Mouse (Mus musculus) monocyte, adult 59 days (primary cell): ENCODE measurements around the gene 4930555G01Rik. TPM values are rescaled to one million over a fixed set of nuclear protein-coding genes. Genes with fewer than 3 reads are reported as not detected.

ENCODE experiments used
- total RNA-seq, 2 experiments: library from RNA; stranded (reverse); gene quantifications; one replicate each; pipeline ENCODE4 v1.2.4; 2023

4930555G01Rik gene
- not detected for total RNA-seq

GRCm38 (mm10) chr14:5050329-5050728, at the start of gene 4930555G01Rik:
TSS of gene 4930555G01Rik (plus strand) at chr14:5050629.

GRCm38 (mm10) chr14:5015591-5015990, 34.8 kb upstream of the 4930555G01Rik start, which contains the start of gene Gm3298:
TSS of gene Gm3298 (plus strand) at chr14:5015891.

GRCm38 (mm10) chr14:5070611-5071490, 20.4 kb downstream of the 4930555G01Rik start, which contains the start of gene Gm8281:
TSS of gene Gm8281 (plus strand) at chr14:5071040.

Other genes with a start within 250 kb of the 4930555G01Rik start
- gene Gm3269, start 212.5 kb upstream of the 4930555G01Rik start, total RNA-seq: not detected
- not detected for gene Gm3264, start 195.1 kb upstream of the 4930555G01Rik start, total RNA-seq
- not detected for gene Gm3278, start 158.2 kb upstream of the 4930555G01Rik start, total RNA-seq
- not detected for gene Gm8297, start 66.7 kb upstream of the 4930555G01Rik start, total RNA-seq
- gene Gm3298, start 34.7 kb upstream of the 4930555G01Rik start, total RNA-seq: not detected
- not detected for gene Gm8281, start 20.4 kb downstream of the 4930555G01Rik start, total RNA-seq
- not detected for gene Gm8279, start 80.9 kb downstream of the 4930555G01Rik start, total RNA-seq
- not detected for gene Gm3317, start 113.9 kb downstream of the 4930555G01Rik start, total RNA-seq
- not detected for gene Gm8271, start 135.2 kb downstream of the 4930555G01Rik start, total RNA-seq
- not detected for gene Gm3526, start 210.0 kb downstream of the 4930555G01Rik start, total RNA-seq